Mouse (Mus musculus) bone marrow macrophage, adult 2 months (primary cell): Measurements from ENCODE around the gene Akap6. TPM values are rescaled to one million over a fixed set of nuclear protein-coding genes. Genes with fewer than 3 reads are reported as not detected.

Experiments used
- H3K27ac ChIP-seq: 2 replicates; pipeline ENCODE4 v1.5.1; 2012; ENCODE audit warnings: low read depth, low read length; ENCODE audit not compliant: insufficient read depth
- H3K4me1 ChIP-seq: 2 replicates; pipeline ENCODE4 v1.6.1; 2012; ENCODE audit warnings: low read length; ENCODE audit not compliant: control insufficient read depth, insufficient read depth
- H3K4me3 ChIP-seq: 2 replicates; pipeline ENCODE4 v1.5.1; 2012; ENCODE audit warnings: mild to moderate bottlenecking, low read length, moderate library complexity; ENCODE audit not compliant: insufficient read depth
- CTCF ChIP-seq: IDR thresholded peaks from 2 replicates; pipeline ENCODE4 v1.5.1; 2012; ENCODE audit warnings: low read depth, mild to moderate bottlenecking, low read length, moderate library complexity
- POLR2A ChIP-seq: IDR thresholded peaks from 2 replicates; pipeline ENCODE4 v1.6.1; 2012; ENCODE audit warnings: mild to moderate bottlenecking, low read depth, low read length, borderline replicate concordance
- polyA plus RNA-seq: library from polyadenylated mRNA; stranded (reverse); fragments of >200 nt; gene quantifications from 2 replicates; pipeline ENCODE4 v1.2.4, GENCODE M21; 2012; ENCODE audit not compliant: missing spikeins, insufficient read depth, insufficient read length

The Akap6 gene
- polyA plus RNA-seq, 1 experiment: 0.05 TPM

GRCm38 (mm10) chr12:53145516-53145915 is 446.3 kb downstream of the Akap6 start:
- H3K27ac ChIP-seq: no peak overlapping the region
- H3K4me3 ChIP-seq: no peak overlapping the region
- H3K4me1 ChIP-seq: no peaks in the 10 kb centered on the region
- TF ChIP-seq CTCF (no peak), POLR2A (no peak)

GRCm38 (mm10) chr12:53146460-53147050 is 447.4 kb downstream of the Akap6 start:
- H3K4me3 ChIP-seq: no peak overlapping the region
- no peak for TF ChIP-seq CTCF
- TF ChIP-seq POLR2A: no peak
- no peak overlapping the region for H3K27ac ChIP-seq
- no peaks in the 10 kb centered on the region for H3K4me1 ChIP-seq

DNA sequence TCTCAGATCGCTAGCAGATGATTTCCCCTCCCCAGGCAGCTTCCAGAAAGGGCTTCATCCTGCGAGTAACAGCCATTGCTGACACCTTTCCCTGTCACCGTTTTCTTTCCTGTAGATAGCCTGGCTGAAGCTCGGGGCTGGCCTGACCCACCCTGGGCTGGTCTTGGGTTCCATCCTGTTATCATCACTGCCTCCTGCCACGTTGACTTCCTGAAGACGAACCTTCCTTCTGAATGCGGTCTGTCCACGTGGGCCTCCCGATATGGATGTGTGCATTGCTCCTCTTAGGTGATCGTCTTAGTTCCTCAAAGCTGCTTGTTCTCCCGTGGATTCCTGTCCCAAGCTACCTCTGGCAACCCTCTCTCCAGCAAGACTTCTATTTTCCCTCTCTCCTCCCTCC is 448.5 kb downstream of the Akap6 start:
- H3K27ac ChIP-seq: no peak overlapping the region
- TF ChIP-seq POLR2A: no peak
- no peak for TF ChIP-seq CTCF
- no peaks in the 10 kb centered on the region for H3K4me1 ChIP-seq

DNA sequence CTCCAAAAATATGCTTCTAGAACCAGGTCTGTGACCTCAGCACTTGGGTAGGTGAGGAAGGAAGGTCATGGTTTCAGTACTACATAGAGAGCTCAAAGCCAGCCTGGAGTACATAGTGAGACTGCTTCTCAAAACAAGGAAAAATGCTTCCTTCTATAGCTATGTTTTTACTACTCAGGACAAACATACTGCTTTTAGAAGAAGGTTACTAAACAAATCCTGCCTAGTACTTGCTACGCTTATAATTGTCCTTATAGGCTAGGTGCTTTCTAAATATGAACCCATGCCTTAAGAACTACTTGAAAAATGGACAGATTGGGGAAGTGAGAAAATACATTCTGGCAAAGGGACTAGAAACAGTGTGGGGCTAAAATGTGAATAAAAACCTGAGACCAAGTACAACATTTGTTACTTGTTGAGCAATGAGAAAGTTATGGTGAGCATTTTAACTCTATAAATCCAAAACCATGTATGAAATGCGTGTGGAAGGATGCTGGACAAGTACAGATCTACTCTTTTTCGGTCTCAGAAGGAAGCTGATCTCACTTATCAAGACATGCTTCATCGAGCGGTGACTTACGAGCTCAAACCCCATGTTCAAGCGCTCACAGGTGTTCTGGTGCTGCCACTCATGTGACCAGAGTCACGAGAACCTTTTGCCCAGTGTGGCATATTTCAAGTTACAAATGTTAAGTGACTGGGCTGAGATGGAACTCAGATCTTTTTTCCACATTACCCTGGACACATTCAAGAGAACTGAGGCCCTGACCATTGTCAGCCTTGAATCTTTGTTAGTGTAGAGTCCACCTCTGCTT is 469.2 kb downstream of the Akap6 start:
- no peak overlapping the region for H3K4me3 ChIP-seq
- no peak overlapping the region for H3K27ac ChIP-seq
- no peak for TF ChIP-seq CTCF
- no peak for TF ChIP-seq POLR2A
- H3K4me1 ChIP-seq: no peaks in the 10 kb centered on the region

More for the DNA sequence above, 448.5 kb downstream of the Akap6 start:
- no peak overlapping the region for H3K4me3 ChIP-seq

DNA sequence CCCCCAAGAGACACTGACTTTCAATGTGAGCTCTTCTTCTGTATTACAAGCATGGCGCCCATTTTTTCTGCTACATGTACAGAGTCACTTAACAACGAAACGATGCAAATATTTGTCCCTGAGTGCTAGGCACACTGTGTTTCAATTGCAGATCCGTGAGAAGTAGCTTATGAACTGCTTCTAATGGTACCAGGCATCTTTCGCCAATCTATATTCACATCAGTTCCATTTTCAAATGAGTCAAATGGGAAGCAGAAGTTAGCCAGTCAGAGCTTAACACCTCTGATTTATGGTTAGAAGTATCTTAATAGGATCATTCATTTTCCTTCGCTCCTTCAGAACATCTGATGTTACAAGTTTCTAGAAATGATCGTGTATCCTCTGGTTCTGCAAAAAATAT is 492.3 kb downstream of the Akap6 start:
- TF ChIP-seq POLR2A (no peak), CTCF (no peak)
- Histone ChIP-seq H3K4me3 (no peak overlapping the region), H3K27ac (no peak overlapping the region), H3K4me1 (no peaks in the 10 kb centered on the region)

GRCm38 (mm10) chr12:53193664-53194063 is 494.5 kb downstream of the Akap6 start:
- Histone ChIP-seq H3K4me1 (no peaks in the 10 kb centered on the region), H3K27ac (no peak overlapping the region), H3K4me3 (no peak overlapping the region)
- TF ChIP-seq CTCF (no peak), POLR2A (no peak)

Other genes with a start within 250 kb of the Akap6 start
- 22.3 and 23.0 TPM in 2 replicates for gene Arhgap5, start 195.4 kb upstream of the Akap6 start, polyA plus RNA-seq